Mouse (Mus musculus) yolk sac, embryonic 10.5 days (tissue): ENCODE data around the gene Mical3.

ENCODE experiments used
- DNase-seq: peaks from one replicate; pipeline ENCODE4 v3.0.0-alpha.2; 2017; ENCODE audit warnings: low spot score

Gene Mical3

DNA sequence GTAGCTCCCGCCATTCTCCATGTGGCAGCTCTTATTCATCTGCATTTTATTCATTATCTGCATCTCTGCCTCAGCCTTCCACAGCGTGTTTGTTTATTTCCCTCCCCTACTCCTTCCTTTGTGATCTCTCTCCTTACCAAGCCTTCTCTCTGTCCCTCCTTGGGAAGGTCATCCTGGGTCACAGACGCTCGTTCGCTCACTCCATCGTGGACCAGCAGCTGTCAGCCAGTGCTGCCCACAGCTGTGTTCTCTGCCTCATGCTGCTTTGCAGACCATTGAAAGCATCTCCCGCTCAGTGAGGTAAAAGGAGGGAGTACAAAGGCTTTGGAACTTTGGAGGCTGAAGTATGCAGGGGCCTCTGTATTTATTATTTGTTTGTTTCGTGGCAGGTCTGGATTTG, 15.1 kb upstream of the Mical3 start:
- no peak for DNase-seq

DNA sequence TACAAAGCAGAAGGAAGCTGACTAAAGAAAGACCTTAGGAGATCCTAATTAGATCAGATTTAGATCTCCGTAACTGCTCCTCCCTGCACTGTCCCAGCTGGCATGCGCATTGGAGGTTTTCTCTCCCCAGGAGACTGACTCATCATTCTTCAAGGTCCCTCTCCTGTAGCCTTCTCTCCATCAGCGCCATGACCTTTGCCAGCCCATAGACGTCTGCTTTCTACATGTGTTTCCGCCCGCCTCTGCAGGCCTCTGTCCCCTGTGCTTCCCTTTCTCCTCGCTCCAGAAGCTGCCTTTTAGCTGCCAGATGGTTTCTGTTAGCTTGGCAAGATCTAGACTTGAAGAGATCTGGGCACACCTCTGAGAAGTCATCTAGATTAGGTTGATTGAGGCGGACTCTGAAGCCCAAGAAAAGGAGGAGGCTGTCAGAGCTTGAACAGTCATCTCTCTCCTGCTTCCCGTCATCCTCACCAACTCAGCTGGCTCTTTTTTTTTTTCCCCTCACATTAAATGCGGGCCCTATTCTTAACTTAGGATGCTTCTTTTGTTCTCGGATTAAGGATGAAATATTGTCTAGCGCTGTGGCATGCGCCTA, 14.3 kb upstream of the Mical3 start:
- DNase-seq: no peak

DNA sequence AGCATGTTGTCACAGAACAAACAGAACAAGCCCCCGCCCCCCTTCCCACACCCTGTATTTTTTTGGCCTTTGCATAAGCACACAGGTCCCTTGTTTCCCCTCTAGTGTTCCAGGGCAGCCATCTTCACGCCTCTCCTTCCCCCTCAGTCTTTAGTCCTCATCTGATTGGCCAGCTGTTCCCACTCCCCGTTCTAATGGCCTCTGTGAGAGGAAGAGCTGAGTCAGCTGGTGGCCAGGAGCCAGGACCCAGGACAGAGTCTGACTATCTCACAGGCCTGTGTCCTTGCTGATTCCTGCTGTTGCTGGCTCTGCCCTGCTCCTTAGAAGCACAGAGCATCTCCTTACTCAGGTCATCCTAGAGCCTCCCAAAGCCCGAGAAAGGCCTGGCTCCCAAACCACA, 13.3 kb upstream of the Mical3 start:
- DNase-seq: peak; percentile 69

DNA sequence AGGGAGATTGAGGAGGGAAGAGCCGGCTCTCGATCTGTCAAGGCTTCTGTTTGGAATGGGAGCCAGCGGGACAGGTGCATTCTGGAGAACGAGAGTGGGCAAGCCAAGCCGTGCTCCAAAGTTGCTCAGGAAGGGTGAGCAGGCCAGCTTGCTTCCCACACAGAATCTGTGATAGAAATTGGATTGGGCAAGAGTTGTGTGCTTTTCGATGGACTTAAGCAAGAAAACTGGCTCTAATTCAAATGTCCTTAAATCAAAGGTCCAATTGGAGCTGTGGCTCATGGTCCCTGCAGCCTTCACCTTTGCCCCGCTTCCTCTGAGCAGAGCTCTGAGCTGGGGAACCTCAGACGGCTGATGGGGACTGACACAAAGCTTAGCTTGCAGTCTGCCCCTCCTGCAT, 12.6 kb upstream of the Mical3 start:
- no peak for DNase-seq

DNA sequence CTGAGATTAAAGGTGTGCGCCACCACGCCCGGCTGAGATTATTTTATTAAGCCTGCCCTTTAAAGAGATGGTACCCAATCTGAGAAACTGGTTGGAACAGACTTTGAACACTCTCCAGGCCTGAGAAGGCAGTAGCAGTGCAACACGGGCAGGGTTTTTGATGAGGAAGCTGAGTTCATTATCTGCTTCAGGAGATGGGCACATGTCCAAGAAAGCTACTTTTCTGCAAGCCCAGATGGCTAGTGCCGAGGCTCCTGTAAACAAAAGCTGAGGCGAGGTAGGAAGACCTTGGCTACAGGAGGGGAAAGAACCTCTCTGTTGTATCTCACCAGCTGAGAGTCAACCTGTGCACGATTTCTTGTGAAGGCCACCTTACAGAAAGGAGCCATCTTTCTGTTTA, 11.5 kb upstream of the Mical3 start:
- no peak for DNase-seq

DNA sequence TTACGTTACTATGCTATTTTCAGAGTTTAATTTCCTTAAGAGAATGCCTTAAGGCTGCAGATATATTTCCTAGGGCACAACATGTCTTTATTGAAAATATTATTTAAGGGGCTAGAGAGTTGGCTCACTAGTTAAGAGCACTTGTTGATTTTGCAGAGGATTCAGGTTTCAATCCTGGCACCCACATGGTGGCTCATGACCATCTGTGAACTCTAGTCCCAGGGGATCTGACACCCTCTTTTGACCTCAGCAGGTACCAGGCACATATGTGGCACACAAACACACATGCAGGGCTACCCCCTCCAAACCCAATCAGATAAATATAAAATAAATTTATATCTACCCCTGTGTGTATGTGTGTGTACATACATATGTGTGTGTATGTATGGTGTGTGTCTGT, 8.5 kb upstream of the Mical3 start:
- DNase-seq: no peak

DNA sequence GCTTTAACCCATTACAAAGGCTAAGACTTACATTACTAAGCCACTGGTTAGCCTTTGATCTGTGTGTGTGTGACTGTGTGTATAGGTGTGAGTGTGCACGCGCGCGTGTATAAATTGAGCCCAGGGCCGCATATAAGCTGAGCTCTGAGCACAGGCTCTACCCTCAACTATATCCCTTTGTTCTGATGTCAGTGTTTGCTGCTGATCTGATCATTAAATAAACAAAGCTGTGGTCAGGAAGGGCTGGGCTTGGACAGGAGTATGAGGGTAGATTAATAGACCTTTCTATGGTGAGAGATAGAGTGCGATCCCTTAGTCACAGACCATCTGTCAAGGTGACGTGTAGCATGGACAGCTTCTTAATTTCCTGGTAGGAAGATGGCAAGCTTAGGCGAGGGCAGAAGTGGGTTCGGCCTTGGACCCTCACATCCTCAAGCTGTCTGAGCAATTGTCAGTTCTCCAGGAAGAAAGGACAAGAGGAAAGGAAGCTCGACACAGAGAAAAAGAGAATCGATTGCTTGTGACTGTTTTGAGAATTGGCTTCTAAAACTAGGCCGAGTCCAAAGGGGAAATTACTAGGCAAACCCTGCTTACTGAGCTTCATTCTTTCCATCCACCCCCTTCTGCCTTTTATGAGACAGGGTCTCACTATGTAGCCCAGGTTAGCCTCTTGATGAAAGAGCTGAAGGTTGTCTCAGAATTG, 7.7 kb upstream of the Mical3 start:
- DNase-seq: no peak

DNA sequence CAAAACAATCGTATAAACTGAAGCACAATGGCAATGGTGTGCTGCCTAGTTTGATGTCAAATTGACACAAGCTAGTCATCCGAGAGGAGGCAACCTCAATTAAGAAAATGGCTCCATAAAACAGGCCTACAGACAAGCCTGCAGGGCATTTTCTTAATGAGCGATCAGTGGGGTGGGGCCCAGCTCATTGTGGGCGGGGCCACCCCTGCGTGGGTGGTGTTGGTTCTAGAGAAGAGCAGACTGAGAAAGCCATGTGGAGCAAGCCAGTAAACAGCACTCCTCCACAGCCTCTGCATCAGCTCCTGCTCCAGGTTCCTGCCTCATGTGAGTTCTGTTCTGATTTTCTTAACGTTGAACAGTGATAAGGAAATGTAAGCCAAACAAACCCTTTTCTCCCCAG, 6.4 kb upstream of the Mical3 start:
- DNase-seq: no peak

DNA sequence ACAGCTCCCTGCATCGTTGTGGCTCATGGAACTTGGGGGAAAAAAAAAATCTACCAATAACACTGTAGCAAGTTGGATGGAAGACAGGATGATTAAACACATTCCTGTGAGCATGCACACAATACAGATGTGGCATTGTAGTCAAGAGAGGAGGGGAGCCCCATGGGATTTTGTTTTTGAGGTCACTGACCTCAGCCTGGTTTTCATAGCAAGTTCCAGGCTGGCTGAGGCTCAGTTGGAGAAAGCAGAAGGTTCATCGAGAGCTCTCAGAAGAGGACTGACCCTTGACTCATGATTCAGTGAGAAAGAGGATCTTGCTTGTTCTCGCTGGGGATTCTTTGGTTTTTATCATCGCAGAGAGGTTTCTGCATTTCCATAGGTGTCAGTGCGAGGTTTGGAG, 4.1 kb upstream of the Mical3 start:
- no peak for DNase-seq

DNA sequence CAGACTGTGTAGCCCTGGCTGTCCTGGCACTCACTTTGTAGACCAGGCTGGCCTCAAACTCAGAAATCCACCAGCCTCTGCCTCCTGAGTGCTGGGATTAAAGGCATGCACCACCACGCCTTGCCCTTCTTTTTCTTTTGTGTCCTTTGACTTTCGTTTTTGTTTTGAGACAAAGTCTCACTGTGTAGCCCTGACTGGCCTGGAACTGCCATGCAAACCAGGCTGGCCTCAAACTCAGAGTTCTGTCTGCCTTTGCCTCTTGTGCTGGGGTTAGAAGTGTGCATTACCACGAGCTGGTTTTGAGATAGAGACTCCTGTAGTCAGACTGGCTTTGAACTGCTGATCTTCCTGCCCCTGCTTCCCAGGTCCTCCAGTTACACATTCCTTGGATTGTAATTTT, 3.5 kb upstream of the Mical3 start:
- no peak for DNase-seq

DNA sequence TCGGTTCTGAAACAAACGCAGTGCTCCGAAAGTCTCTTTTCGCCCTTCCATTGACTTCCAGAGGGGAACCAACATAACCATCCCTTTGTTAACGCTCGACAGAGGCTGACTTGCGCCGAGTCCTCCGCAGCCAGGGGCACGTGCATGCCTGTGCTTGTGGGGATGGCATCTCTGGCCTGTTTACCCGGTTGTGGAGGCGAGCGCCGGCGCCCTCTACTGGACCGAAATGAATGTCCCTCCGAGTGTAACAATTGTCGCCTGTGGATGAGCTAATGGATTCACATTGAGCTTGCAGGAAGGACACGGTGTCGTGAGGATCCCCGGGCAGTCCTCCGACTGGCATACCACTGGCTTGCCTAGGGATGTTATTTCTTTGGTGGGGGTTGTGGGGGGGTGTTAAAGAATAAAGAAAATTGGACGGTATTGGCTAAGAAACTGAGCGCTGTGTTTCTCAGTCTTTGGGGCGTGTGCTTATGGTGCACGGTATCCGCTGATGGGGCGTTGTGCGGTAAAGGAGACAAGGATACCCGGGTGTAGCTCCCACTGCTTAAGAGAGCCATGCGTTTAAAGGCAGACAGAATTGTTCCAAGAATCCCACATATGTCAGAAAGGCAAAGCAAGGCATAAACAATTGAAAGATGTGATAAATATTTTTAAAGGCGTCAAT, 627 bp downstream of the Mical3 start:
- DNase-seq: peak; percentile 78

DNA sequence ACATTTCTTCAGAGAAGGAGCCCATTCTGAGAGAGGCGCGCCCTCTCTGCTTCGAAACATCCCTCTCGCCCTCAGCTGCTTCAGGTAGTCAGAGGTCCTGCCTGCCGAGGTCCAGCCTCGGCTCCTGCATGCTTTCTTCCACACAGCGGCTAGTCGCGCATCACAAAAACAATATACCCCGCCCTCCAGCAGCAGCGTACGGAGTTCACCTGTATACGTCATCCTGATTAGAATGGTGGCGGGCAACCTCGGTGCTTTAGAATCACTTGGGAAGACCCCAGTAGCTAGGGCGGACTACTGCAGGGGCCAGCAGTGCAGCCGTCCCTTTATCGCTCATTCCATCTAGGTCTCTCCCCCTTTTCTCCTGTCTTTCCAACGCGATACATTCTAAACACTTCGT, 1.3 kb downstream of the Mical3 start:
- no peak for DNase-seq

DNA sequence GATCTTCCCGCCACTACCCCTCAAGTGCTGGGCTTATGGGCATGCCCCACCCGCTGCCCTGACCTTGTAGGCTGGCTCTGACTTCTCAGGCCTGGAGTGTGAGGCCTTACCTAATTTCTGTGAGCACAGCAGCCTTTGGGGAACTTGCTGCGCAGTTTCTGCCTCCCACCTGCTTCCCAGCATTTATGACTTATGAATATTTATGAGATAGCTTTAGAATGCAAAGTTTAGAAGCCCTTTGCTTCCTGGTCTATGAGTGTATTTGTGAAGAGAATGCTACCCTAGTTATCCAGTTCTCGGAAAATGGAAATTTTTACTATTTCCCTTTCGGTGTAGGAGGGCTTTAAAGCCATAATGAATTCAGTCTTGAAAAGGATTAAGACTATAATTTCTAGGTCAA, 2.1 kb downstream of the Mical3 start:
- DNase-seq: no peak

DNA sequence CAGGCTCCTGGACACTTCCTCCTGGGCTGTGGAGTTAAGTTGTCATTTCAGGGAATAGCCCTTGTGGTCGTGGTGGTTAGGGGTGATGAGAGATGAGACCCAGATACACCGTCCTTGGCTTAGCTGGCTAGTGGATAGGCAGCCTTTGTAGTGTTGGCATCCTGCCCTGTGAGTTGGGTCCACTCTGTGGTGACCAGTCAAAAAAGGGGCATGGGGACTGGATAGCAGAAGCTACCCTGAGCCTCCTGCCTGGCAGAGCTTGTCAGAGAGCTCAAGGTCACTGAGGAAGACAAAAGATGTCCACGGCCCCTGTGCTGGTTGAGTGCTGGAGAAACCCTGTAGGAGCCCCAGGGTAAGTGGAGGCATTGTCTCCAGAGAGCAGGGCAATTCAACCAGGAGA, 3.1 kb downstream of the Mical3 start:
- DNase-seq: no peak

DNA sequence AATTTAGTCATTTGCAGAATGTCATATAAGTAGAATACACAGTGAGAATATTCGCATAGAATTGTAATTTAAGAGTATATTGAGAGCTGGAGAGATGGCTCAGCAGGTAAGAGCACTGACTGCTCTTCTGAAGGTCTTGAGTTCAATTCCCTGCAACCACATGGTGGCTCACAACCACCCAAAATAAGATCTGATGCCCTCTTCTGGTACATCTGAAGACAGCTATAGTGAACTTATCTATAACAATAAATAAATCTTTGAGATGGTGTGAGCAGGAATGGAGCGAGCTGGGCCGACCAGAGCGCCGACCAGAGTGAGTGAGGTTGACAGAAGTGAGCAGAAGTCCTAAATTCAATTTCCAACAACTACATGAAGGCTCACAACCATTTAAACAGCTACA, 4.6 kb downstream of the Mical3 start:
- no peak for DNase-seq

DNA sequence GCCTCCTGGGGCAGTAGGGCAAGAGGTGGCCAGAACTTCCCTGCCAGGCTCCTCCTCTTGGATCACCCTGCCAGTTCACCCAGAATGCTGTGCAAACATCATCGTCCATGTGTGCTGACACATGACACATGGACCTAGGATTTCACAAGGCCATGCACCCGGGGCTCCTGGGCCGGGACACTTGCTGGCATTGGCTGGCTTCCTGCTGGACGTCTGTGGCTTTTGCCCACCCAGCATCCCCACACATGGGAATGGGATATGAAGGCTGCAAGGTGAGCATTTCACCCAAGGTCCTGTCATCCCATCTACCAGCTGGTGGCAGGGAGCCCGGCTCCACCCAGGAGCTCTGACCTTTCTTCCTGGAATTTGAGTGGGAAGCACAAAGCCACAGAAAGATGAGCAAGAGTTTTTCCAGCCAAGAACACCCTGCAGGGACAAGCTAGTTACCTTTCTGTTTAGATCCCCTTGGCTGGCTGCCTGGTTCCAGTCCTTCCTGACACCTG, 8.0 kb downstream of the Mical3 start:
- DNase-seq: no peak

DNA sequence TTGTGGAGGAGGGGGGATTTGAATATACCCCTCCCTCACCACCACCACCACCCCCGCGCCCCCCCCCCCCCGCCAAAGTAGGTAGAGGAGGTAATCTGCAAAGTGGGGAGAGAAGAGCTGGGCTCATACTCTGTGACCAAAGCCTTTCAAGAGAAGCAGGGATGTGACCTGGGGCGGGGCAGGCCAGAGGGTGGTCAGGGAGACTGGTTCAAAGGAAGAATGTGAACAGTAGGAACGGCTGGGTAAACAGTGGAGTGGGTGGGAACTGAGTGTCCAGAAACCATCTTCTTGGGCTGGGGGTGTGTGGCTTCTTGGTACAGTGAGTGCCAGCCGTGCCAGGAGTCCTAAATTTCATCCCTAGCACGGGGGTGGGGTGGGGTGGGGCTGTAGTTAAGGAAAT, 10.0 kb downstream of the Mical3 start:
- no peak for DNase-seq

DNA sequence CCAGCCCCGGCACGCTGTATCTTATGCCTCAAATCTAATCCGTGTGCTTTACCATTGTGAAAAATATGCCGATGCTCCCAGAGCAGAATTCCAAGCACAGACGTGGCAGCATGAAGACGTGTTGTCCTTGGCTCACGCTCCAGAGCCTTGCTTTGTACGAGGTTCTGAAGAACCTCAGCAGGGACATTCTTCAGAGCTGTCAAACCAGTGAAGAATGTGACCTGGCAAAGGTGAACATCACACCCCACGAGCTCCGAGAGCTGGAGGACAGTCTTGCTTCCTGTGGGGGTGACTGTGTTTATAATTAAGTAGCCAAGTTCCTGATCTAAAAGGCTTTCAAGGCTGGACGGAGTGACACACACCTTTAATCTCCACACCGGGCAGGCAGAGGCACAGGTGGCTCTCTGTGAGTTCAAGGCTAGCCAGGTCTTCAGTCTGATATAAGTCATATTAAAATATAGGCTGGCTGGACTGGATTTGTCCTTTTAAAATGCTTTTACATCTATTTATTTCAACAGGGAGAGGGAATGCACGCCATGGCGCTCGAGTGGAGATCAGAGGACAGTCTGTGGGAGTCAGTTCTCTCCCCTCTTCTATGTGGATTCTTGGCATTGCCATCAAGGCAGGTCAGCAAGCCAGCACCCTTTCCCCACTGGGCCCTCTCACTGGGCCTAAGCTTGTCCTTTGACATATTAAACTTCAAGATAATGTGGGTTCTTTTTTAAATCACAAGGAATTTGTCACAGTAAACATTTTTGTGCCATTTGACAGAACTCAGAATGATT, 12.6 kb downstream of the Mical3 start:
- DNase-seq: no peak

DNA sequence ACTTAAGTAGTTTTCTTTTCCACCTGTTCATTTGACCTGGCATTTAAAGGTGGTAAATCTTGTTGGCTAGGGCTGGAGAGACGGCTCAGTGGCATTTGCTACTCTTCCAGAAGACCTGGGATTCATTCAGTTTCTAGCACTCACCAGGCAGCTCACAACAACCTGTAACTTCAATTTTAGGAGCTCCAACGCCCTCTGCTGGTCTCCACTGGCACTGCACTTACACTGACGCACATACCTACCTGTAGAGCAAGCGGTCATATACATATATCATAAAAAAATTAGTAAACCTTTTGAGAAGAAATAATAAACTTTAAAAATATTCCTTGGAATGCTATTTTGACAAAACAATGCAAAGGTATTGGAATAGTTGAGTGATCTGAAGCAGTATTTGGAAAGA, 13.7 kb downstream of the Mical3 start:
- no peak for DNase-seq

DNA sequence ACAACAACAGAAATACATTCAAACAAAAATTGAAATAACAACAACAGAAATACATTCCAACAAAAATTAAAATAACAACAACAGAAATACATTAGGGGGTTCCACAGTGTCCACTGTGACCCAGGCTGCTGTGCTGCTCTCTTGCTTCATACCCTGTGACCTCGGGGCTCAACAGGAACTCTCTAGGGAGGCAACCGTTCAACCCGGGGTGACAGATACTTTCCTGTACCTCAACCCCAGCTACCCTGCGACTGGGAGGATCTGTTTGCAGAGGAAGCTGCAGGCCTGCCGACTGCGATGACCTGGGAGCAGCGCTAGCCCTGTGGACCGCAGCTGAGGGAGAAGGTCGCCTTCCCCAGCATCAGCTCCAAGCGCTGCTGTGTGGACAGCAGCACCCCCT, 14.4 kb downstream of the Mical3 start:
- DNase-seq: no peak

DNA sequence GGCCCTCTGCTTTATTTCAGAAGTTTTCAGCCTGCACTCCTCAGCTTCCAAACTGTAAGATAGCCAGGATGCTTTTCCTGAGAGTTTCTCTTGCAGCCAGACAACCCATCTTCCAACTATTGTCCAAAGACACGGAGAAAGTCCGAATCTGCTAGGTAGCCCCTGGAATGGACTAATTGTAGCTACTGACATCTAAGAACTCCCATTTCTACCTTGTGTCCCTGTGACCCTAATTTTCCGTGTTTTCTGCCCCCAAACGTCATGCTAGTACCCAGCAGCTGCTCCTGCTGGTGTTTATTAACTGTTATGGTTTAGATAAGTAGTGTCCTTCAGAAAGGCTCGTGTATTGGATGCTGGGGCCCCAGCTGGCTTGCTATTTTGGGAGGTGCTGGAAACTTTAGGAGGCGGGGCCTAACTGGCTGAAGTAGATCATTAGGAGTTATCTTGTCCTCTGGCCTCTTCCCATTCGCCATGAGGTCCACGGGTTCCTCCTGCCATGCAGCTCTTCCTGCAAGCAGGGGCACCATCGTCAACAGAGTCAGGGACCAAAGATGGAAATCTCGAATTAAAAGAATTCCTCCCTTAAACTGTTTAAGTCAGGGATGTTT, 19.2 kb downstream of the Mical3 start:
- DNase-seq: peak; percentile 33

DNA sequence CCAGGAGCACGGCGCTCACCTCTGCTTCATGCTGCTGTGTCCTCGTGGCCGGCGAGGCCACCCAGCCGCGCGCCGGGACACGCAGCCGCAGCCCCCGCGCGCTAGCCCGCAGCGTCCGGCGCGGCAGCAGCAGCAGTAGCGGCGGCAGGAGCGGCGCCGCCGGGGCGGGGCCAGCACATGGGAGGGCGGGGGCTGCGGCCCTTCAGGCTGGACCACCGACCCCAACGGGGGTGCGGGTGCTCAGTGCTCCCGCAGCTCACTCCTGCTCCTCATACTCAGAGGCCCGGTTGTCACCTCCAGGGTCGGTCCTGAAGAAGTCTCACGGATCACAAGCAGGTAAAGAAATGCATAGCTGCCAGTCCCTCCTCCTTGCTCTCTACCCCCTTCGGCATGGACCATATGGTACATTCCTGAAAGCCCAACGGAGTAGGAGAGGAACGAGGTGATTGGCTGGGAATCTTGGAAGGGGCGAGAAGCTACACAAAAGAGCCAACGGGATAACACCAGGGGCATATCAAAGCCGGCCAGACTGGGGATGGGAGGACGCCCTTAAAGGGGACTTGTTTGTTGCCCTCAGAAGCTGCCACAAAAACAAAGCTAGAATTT, 20.7 kb downstream of the Mical3 start:
- DNase-seq: peak; percentile 94
